Mouse (Mus musculus) kidney, embryonic 14.5 days (tissue): ENCODE measurements at regions not wholly inside any gene's neighbourhood (a gene's known extent, or its start where the extent isn't known, plus 50 kb on each side); places are given as distances from the start of the nearest gene placed in this dataset.

ENCODE experiments used
- ATAC-seq: fragments of 200-750 bp; cut with Nextera tagmentation; 2 replicates; pipeline ENCODE4 v1.8.0; 2017; ENCODE audit warnings: moderate number of reproducible peaks, mild to moderate bottlenecking, moderate TSS enrichment, moderate library complexity; ENCODE audit not compliant: low FRiP score, low TSS enrichment
- H3K27ac ChIP-seq: fragments of 300-500 bp; sonication (generic); 2 replicates; pipeline ENCODE4 v1.5.1; 2014; ENCODE audit warnings: low read depth, mild to moderate bottlenecking, low read length, moderate library complexity, mixed read lengths
- H3K27me3 ChIP-seq: fragments of 300-500 bp; sonication (generic); 2 replicates; pipeline ENCODE4 v1.6.1; 2014; ENCODE audit warnings: mild to moderate bottlenecking, low read length; ENCODE audit not compliant: control insufficient read depth, insufficient read depth
- H3K36me3 ChIP-seq: fragments of 300-500 bp; sonication (generic); 2 replicates; pipeline ENCODE4 v1.6.1; 2014; ENCODE audit warnings: low read length, mixed read lengths; ENCODE audit not compliant: control insufficient read depth, insufficient read depth
- H3K4me1 ChIP-seq: fragments of 300-500 bp; sonication (generic); 2 replicates; pipeline ENCODE4 v1.6.1; 2014; ENCODE audit warnings: low read length, mixed read lengths; ENCODE audit not compliant: control insufficient read depth, insufficient read depth
- H3K4me2 ChIP-seq: fragments of 300-500 bp; sonication (generic); replicated peaks from 2 replicates; pipeline ENCODE4 v1.6.1; 2014; ENCODE audit warnings: low read depth, mild to moderate bottlenecking, low read length
- H3K4me3 ChIP-seq: fragments of 300-500 bp; sonication (generic); 2 replicates; pipeline ENCODE4 v1.5.1; 2014; ENCODE audit warnings: mild to moderate bottlenecking, low read length
- H3K9ac ChIP-seq: fragments of 300-500 bp; sonication (generic); 2 replicates; pipeline ENCODE4 v1.6.1; 2014; ENCODE audit warnings: low read depth, mild to moderate bottlenecking, low read length, moderate library complexity
- H3K9me3 ChIP-seq: fragments of 300-500 bp; sonication (generic); 2 replicates; pipeline ENCODE4 v1.6.1; 2016; ENCODE audit warnings: low read length; ENCODE audit not compliant: control insufficient read depth
- WGBS: fragments of 180-500 bp; shearing (Covaris S2); extraction: QIAGEN DNeasy Blood & Tissue Kit; methylation state at CpG from one replicate; pipeline ENCODE4 v1.1.7; 2014; 5-methylcytosine and 5-hydroxymethylcytosine counted together

DNA sequence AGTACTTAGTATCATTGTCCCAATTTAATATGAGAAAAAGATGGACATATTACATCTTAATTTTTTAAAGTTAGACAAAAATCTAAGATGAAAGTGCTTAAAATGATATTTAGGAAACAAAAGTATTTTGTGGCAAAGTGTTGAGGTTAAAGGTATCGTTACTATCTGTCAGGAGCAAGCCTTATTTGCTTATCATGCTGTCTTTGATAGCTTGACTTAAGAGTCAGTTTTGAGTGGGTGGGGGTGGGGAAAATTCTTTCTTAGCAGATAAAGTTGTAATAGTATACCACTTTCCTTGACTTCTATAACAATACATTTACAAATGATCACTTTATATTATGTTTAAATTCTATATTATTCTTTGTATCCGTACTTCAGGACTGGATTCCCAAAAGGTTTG lies 339.1 kb upstream of the Dph6 start:
- Histone ChIP-seq H3K9me3 (no peaks in the 10 kb centered on the region), H3K27me3 (no peaks in the 10 kb centered on the region), H3K4me2 (no peak overlapping the region), H3K27ac (no peak overlapping the region), H3K4me3 (no peak overlapping the region), H3K9ac (no peak overlapping the region), H3K36me3 (no peaks in the 10 kb centered on the region), H3K4me1 (no peaks in the 10 kb centered on the region)
- WGBS, result 84% methylated on average over 2 of the region's 2 CpGs
- no peak for ATAC-seq

DNA sequence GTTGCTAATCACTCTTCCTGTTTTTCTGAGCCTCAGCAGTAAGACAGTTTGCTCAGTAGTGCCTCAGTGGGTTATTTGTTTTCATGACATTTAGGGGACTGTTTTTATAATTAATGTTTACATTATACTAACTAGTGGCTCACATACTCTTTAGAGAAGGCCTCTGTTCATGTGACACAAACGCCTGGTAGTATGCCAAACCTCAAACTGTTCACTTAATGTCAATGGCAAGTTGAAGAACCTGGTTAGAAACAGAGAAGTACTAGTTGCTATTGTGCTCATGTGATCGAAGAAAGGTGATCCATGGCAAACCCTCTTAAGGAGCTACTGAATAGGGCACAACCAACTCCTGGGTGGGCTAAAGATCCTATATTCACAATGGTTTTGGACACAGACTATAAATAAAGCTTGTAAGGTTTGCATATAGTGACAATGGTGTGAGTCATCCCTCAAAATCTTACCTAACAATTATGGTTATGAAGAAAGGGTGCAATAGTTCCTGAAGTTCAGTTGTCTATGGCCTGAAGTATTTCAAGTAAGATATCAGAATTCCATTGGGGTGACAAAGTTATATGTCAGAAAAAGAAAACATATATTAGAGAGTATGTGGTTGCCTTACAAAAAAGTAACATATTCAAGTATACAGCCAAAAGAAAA lies 340.1 kb upstream of the Dph6 start:
- no peak for ATAC-seq
- H3K36me3 ChIP-seq, result no peaks in the 10 kb centered on the region

DNA sequence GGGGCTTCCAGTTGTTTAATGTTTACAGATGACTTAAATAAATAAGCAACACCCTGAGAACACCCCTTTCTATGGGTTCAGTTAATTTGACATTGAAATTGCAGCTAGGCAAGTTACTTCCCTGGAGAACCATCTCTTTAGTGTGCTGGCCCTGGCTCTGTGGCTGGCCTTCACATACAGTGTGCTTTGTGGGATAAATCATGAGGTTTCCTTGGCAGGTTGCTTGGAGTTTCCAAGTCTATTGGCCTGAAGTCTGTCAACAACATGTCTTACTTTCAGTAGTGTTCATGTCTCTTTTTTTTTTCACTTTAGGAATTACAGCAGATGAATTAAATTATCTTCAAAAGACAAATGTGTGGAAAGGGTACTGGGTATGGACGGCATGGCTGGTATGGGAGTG lies 359.2 kb upstream of the Dph6 start:
- no peak for ATAC-seq
- Histone ChIP-seq H3K27me3 (no peaks in the 10 kb centered on the region), H3K4me3 (no peak overlapping the region), H3K9me3 (0 out of 2 replicates have a peak, but pooled peaks cover 4% of the 10 kb centered on the region), H3K9ac (no peak overlapping the region), H3K36me3 (no peaks in the 10 kb centered on the region), H3K27ac (no peak overlapping the region), H3K4me1 (no peaks in the 10 kb centered on the region), H3K4me2 (no peak overlapping the region)
- WGBS, result 92% methylated on average over 1 of the region's 1 CpGs

More for the DNA sequence above, 340.1 kb upstream of the Dph6 start:
- Histone ChIP-seq H3K4me3 (no peak overlapping the region), H3K9ac (no peak overlapping the region), H3K27me3 (no peaks in the 10 kb centered on the region), H3K4me1 (no peaks in the 10 kb centered on the region), H3K4me2 (no peak overlapping the region), H3K27ac (no peak overlapping the region), H3K9me3 (no peaks in the 10 kb centered on the region)
- WGBS, result 79% methylated on average over 2 of the region's 2 CpGs

DNA sequence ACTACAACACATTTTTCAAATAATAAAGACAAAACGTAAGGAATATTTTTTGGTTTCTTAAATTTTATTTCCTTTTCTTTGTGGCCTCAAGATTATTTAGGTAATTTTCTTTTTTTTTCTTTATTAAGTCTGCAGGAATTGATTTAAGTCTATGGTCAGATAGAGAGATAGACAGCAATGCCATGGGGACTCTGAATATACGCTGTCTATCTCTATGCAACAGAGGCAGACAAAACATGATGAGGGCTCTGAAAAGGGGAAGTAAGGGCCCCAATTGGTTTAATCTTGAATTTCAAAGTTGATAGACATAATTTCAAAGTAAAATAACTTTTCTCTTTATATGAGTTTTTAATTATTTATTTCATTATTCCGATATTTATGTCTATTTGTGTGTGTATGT lies 372.0 kb upstream of the Dph6 start:
- Histone ChIP-seq H3K9me3 (no peaks in the 10 kb centered on the region), H3K27ac (no peak overlapping the region), H3K9ac (no peak overlapping the region), H3K4me2 (no peak overlapping the region), H3K4me3 (no peak overlapping the region), H3K27me3 (no peaks in the 10 kb centered on the region), H3K36me3 (no peaks in the 10 kb centered on the region), H3K4me1 (no peaks in the 10 kb centered on the region)
- ATAC-seq, result no peak
- WGBS, result 92% methylated on average over 3 of the region's 3 CpGs

DNA sequence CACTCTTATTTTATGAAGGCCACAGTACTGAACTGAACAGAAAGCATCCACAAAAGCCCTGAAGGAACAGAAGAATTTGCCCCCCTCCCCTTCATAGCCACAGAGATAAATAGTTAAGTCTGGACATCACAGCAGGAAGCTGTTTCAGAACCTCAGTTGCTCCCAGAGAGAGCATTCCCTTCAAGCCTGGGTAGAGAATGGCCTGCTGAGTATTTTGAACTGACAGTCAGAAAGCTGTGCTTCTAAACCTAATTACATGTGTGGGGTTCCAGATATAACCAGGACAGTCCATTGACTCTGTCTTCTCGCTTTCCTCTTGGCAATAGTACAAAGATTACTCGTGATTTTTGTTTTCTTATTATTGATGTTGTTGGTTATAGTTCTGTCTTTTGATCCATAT lies 376.4 kb upstream of the Dph6 start:
- no peak for ATAC-seq
- H3K36me3 ChIP-seq, result no peaks in the 10 kb centered on the region
- H3K27ac ChIP-seq, result no peak overlapping the region
- no peaks in the 10 kb centered on the region for H3K4me1 ChIP-seq
- H3K4me3 ChIP-seq, result no peak overlapping the region
- no peaks in the 10 kb centered on the region for H3K9me3 ChIP-seq
- no peak overlapping the region for H3K4me2 ChIP-seq
- H3K9ac ChIP-seq, result no peak overlapping the region
- H3K27me3 ChIP-seq, result no peaks in the 10 kb centered on the region
- 45% methylated on average over 2 of the region's 2 CpGs for WGBS

DNA sequence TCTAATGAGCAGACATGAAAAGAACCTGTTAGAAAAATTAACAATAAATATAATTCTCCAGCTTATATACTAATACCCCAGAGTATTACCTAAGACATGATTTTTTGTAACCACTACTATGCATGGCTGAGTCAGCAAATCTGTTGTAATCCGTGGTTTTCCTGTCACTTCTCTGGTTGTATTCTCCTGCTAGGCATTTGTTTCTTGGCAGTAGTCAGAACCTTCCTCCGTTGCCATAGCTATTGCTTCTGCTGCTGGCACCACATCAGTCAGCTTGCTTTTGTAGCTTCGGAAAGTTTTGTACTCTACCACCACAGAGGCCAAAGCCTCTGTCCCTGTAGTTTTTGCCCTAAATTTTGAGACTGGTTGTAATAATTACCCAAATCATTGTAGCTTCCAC lies 381.4 kb upstream of the Dph6 start:
- H3K4me1 ChIP-seq, result no peaks in the 10 kb centered on the region
- H3K36me3 ChIP-seq, result no peaks in the 10 kb centered on the region
- no peak overlapping the region for H3K4me3 ChIP-seq
- H3K9ac ChIP-seq, result no peak overlapping the region
- ATAC-seq, result no peak
- H3K27me3 ChIP-seq, result no peaks in the 10 kb centered on the region
- no peak overlapping the region for H3K27ac ChIP-seq
- no peak overlapping the region for H3K4me2 ChIP-seq
- 77% methylated on average over 3 of the region's 3 CpGs for WGBS
- no peaks in the 10 kb centered on the region for H3K9me3 ChIP-seq

DNA sequence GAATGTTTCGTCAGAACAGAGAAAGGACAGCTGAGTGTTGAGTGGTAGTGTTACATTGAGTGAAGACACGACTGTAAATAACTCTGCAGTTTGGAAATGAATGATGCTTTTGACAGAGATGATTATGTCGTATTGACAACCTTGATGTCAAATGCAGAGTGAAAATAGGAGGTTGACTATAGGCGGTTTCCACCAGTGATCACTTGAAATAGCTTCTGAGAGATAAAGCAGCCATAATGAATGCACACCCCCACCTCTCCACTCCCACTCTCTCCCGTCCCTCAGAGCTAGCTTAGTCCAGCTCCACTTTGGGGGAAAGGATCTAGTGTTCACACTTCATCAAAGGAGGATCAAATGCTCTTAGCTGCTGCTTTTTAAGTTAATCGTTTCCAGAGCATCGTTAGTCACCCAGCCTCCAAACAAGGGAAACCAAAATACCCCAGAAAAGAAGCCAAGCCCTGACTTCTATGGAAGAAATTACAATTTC lies 387.6 kb upstream of the Dph6 start:
- WGBS, result 54% methylated on average over 7 of the region's 7 CpGs
- H3K27ac ChIP-seq, result no peak overlapping the region
- H3K36me3 ChIP-seq, result no peaks in the 10 kb centered on the region
- no peaks in the 10 kb centered on the region for H3K9me3 ChIP-seq
- no peaks in the 10 kb centered on the region for H3K27me3 ChIP-seq
- no peak overlapping the region for H3K4me3 ChIP-seq
- no peak overlapping the region for H3K4me2 ChIP-seq
- no peak for ATAC-seq
- H3K4me1 ChIP-seq, result no peaks in the 10 kb centered on the region
- no peak overlapping the region for H3K9ac ChIP-seq

DNA sequence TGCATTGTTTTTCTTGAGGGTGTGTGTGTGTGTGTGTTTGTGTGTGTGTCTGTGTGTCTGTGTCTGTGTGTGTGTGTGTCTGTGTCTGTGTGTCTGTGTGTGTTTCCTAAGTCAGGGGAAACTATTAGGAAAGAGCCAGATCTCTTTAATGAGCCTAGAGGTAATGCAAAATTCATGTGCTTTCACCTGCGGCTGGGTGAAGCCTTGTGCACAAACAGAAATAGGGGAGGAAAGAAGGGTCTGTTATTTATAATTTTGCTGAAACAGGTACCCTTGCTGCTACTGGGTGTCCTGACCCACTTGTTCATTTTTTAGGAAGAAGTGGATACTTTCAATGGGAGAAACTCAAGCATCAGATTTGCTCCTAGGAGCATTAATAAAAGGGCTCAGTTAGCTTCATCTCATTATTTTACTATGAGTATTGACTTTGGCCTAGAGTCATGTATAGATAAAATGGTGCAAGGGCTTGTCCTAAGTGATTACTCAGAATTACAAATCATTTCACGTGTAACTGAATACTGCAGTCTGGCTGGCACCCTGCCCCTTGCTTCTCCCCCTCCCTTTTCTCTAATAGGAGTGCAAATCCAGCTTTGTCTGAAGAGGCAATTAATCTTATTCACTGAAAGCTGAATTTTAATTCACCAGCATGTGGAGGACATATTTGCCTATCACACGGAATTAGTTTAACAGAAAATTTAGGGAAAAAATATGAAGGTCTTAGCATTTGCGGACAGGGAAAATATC lies 401.7 kb upstream of the Dph6 start:
- 48% methylated on average over 4 of the region's 4 CpGs for WGBS
- no peaks in the 10 kb centered on the region for H3K9me3 ChIP-seq
- H3K36me3 ChIP-seq, result no peaks in the 10 kb centered on the region
- no peaks in the 10 kb centered on the region for H3K27me3 ChIP-seq
- no peak overlapping the region for H3K4me3 ChIP-seq
- no peak overlapping the region for H3K27ac ChIP-seq
- no peak overlapping the region for H3K9ac ChIP-seq
- no peak overlapping the region for H3K4me2 ChIP-seq
- no peaks in the 10 kb centered on the region for H3K4me1 ChIP-seq
- ATAC-seq, result no peak

DNA sequence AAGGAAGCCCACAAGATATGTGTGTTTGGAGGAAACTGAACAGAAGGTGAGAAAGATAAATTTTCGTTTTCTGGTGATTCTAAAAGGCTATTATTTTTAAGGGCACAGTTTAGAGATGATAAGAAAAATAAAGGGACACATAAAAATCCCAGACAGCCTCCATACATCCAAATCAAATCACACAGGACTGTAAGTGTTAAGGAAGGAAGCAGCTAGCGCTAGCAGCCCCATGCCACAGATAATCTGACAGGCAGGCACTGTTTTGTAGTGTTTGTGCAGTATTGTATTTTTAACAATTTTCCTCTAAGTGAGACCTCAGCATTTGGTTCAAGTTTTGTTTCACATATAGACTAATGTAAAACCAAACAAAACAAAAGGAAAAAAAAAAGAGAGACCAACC lies 402.4 kb upstream of the Dph6 start:
- 44% methylated on average over 2 of the region's 2 CpGs for WGBS

More for the DNA sequence above, 402.4 kb upstream of the Dph6 start:
- no peak for ATAC-seq
- Histone ChIP-seq H3K4me1 (no peaks in the 10 kb centered on the region), H3K4me2 (no peak overlapping the region), H3K36me3 (no peaks in the 10 kb centered on the region), H3K9ac (no peak overlapping the region), H3K4me3 (no peak overlapping the region), H3K27ac (no peak overlapping the region), H3K9me3 (no peaks in the 10 kb centered on the region), H3K27me3 (no peaks in the 10 kb centered on the region)
